Mouse (Mus musculus) intestine, embryonic 16.5 days (tissue): ENCODE measurements at regions not wholly inside any gene's neighbourhood (a gene's known extent, or its start where the extent isn't known, plus 50 kb on each side); places are given as distances from the start of the nearest gene placed in this dataset.

Source experiments
- ATAC-seq: fragments of 200-750 bp; cut with Nextera tagmentation; 2 replicates; pipeline ENCODE4 v1.8.0; 2017; ENCODE audit warnings: moderate TSS enrichment, moderate library complexity
- H3K27ac ChIP-seq: fragments of 300-500 bp; sonication (generic); 2 replicates; pipeline ENCODE4 v1.5.1; 2014; ENCODE audit warnings: mild to moderate bottlenecking, low read length
- H3K27me3 ChIP-seq: fragments of 300-500 bp; sonication (generic); replicated peaks from 2 replicates; pipeline ENCODE4 v1.6.1; 2014; ENCODE audit warnings: low read length, control low read depth, mixed read lengths; ENCODE audit not compliant: control insufficient read depth, insufficient read depth
- H3K36me3 ChIP-seq: fragments of 300-500 bp; sonication (generic); 2 replicates; pipeline ENCODE4 v1.6.1; 2014; ENCODE audit warnings: low read length, control low read depth; ENCODE audit not compliant: control insufficient read depth, insufficient read depth
- H3K4me1 ChIP-seq: fragments of 300-500 bp; sonication (generic); 2 replicates; pipeline ENCODE4 v1.6.1; 2014; ENCODE audit warnings: low read length, control low read depth, mixed read lengths; ENCODE audit not compliant: control insufficient read depth, insufficient read depth
- H3K4me2 ChIP-seq: fragments of 300-500 bp; sonication (generic); 2 replicates; pipeline ENCODE4 v1.6.1; 2014; ENCODE audit warnings: low read depth, low read length, control low read depth
- H3K4me3 ChIP-seq: fragments of 300-500 bp; sonication (generic); 2 replicates; pipeline ENCODE4 v1.5.1; 2014; ENCODE audit warnings: mild to moderate bottlenecking, low read length
- H3K9ac ChIP-seq: fragments of 300-500 bp; sonication (generic); 2 replicates; pipeline ENCODE4 v1.6.1; 2014; ENCODE audit warnings: low read depth, low read length
- H3K9me3 ChIP-seq: fragments of 300-500 bp; sonication (generic); 2 replicates; pipeline ENCODE4 v1.6.1; 2016; ENCODE audit warnings: low read length, control low read depth; ENCODE audit not compliant: control insufficient read depth
- WGBS: fragments of 180-500 bp; shearing (Covaris S2); extraction: QIAGEN DNeasy Blood & Tissue Kit; methylation state at CpG from one replicate; pipeline ENCODE4 v1.1.7; 2014; 5-methylcytosine and 5-hydroxymethylcytosine counted together

DNA sequence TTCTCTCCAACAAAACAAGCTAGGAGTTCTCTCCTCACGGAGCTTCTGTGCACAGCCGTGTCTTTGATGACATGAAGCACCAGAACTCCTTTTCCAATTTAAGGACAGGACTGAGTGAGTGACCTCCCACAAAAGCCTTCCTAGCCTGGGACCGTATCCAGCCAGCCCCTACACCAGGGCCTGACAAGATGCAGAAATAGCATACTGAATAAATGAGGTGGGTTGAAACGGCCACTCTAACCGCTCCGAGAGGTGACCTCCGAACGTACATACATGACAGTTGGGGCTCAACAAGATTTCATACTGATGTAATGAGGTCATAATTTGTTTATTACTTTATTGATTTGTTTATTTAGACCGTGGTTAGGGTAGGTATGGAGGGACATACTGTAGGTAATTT is 101.9 kb upstream of the Mrps22 start:
- Histone ChIP-seq H3K27ac (no peak overlapping the region), H3K9me3 (no peaks in the 10 kb centered on the region), H3K4me1 (no peaks in the 10 kb centered on the region), H3K4me3 (no peak overlapping the region), H3K36me3 (no peaks in the 10 kb centered on the region), H3K9ac (no peak overlapping the region), H3K4me2 (no peak overlapping the region), H3K27me3 (no peaks in the 10 kb centered on the region)
- no peak for ATAC-seq
- WGBS: 71% methylated on average over 9 of the region's 9 CpGs

DNA sequence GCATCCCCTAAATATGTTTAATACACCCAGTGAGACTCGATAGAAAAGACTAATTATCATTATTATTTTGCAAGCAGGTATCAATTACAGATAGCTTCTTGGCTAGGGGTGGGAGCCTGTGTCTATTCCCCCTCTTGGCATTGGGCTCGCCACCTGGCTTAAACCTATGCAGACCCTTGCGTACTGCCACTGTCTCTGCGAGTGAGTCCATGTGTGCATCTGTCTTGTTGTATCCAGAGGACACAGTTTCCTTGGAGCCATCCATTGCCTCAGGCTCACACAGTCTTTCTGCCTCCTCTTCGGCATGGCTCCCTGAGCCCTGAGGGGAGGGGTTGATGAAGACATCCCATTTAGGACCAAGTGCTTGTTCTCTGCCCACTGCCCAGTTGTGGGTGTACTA is 99.1 kb upstream of the Mrps22 start:
- H3K27me3 ChIP-seq: no peaks in the 10 kb centered on the region
- ATAC-seq: no peak
- H3K4me3 ChIP-seq: no peak overlapping the region
- 85% methylated on average over 5 of the region's 5 CpGs for WGBS
- no peak overlapping the region for H3K27ac ChIP-seq
- H3K9me3 ChIP-seq: no peaks in the 10 kb centered on the region
- no peak overlapping the region for H3K4me2 ChIP-seq
- H3K36me3 ChIP-seq: no peaks in the 10 kb centered on the region
- H3K4me1 ChIP-seq: no peaks in the 10 kb centered on the region
- no peak overlapping the region for H3K9ac ChIP-seq

DNA sequence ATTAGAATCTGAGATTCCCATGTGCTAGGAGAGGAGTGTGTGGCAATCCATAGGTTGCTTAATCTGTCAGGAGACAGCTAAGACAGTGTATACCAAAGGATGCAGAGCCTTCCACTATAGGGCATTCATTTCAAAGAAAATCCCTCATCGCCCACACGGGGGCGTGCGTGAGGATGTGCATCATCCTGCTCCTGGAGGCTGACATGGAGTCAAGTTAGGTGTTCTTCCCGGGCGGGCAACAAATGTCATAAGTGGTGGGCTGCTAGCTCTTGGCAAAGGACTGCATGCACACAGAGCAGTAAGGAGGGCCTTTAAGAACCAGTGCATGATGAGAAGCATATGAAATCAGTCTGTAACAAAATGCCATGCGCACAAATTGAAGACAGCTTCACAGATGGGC is 95.7 kb upstream of the Mrps22 start:
- WGBS: 44% methylated on average over 7 of the region's 7 CpGs
- Histone ChIP-seq H3K4me3 (no peak overlapping the region), H3K9ac (no peak overlapping the region), H3K27me3 (no peaks in the 10 kb centered on the region), H3K4me1 (no peaks in the 10 kb centered on the region), H3K27ac (no peak overlapping the region), H3K36me3 (no peaks in the 10 kb centered on the region), H3K4me2 (no peak overlapping the region), H3K9me3 (no peaks in the 10 kb centered on the region)
- ATAC-seq: no peak

DNA sequence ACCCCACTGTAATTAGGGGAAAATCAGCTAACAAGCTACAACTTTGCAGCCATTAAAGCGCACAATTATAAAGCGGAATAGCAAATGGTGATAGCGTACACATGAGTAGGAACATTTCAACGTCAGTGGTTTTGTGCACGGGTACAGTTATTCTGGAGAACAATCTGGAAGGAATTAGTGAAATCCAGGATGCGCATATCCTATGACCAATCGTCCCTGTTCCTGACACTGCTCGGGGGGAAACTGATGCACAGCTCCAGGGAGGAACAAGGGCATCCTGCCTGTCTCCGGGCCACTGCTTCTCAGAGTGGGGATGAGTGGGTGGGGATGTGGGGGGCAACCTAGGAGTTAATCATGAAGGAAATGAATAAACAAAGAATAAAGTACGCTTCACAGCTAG is 93.6 kb upstream of the Mrps22 start:
- no peak overlapping the region for H3K27ac ChIP-seq
- H3K9me3 ChIP-seq: no peaks in the 10 kb centered on the region
- H3K27me3 ChIP-seq: no peaks in the 10 kb centered on the region
- no peak for ATAC-seq
- WGBS: 73% methylated on average over 10 of the region's 10 CpGs
- no peak overlapping the region for H3K9ac ChIP-seq
- H3K4me3 ChIP-seq: no peak overlapping the region
- H3K4me2 ChIP-seq: no peak overlapping the region
- no peaks in the 10 kb centered on the region for H3K4me1 ChIP-seq
- H3K36me3 ChIP-seq: no peaks in the 10 kb centered on the region

DNA sequence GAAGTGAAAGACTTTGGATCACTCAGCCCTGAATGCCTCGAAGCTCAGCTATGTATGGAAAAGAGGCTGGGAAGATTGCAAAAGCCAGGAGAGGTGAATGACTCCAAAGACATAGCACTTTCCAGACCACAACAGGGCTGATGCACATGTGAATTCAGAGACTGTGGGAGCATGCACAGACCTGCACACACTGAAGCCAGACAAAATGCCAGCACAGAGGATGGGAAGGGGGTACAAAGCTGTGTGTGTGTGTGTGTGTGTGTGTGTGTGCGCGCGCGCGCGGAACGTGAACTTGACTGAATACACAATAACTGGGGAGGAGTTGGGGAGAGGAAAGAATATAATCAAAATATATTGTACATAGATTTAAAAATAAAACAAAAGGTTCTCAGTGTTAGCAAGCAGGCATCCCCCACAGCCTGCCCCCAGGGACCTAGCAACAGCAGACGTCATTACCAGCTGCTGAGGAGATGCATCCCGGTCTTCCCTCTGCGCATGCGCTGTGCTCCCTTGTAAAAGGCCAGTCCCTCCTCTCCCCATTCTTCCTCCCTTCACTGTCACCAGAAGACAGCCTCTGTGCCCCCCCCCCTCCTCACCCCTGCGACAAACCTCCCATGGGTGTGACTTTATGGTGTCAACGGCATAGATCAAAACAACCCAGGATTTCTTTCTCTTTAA is 89.5 kb upstream of the Mrps22 start:
- H3K4me2 ChIP-seq: no peak overlapping the region
- no peaks in the 10 kb centered on the region for H3K9me3 ChIP-seq
- H3K36me3 ChIP-seq: no peaks in the 10 kb centered on the region
- H3K9ac ChIP-seq: no peak overlapping the region
- H3K27ac ChIP-seq: no peak overlapping the region
- no peak overlapping the region for H3K4me3 ChIP-seq
- H3K4me1 ChIP-seq: no peaks in the 10 kb centered on the region
- no peak for ATAC-seq
- no peaks in the 10 kb centered on the region for H3K27me3 ChIP-seq
- 71% methylated on average over 14 of the region's 14 CpGs for WGBS

DNA sequence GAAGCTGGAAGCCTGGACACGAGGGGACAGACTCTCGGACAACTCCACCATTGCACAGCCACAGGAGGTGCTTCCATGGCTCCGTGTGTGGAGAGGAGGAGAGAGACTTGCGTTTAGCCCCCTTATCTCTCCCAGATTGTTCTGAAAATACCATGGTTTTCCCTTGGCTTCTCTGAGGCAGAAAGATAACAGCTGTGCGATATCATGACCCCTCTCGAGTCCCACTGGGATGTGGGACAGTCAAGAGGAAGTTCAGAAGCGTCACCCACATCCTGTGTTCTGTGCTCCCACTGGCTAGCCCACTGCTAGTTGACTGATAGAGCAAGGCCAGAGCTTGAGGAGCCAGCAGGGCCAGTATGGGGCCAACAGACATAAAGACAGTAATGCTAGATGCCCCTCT is 84.1 kb upstream of the Mrps22 start:
- Histone ChIP-seq H3K36me3 (no peaks in the 10 kb centered on the region), H3K4me1 (no peaks in the 10 kb centered on the region), H3K9me3 (no peaks in the 10 kb centered on the region), H3K27ac (no peak overlapping the region), H3K4me2 (no peak overlapping the region), H3K9ac (no peak overlapping the region), H3K4me3 (no peak overlapping the region), H3K27me3 (no peaks in the 10 kb centered on the region)
- 78% methylated on average over 7 of the region's 7 CpGs for WGBS
- no peak for ATAC-seq

DNA sequence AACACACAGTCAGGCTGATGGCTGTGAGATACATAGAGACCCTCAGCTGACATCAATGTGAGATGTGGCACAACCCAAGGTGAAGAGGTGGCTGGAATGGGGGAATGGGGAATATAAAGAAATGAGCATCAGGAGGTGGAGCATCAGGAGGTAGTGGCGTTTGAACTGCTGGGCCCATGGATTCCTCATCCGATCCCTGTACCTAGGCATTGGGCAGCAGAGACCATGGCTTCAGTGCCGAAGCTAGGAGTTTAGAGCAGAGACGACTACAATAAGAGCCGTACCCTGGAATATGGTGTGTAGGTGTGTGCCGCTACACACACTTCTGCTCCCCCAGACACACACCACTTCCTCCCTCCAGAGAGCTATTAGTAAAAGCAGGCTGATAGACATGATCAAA is 82.9 kb upstream of the Mrps22 start:
- 89% methylated on average over 6 of the region's 6 CpGs for WGBS
- H3K4me2 ChIP-seq: no peak overlapping the region
- no peaks in the 10 kb centered on the region for H3K4me1 ChIP-seq
- H3K27me3 ChIP-seq: no peaks in the 10 kb centered on the region
- ATAC-seq: no peak
- no peak overlapping the region for H3K4me3 ChIP-seq
- H3K9ac ChIP-seq: no peak overlapping the region
- H3K9me3 ChIP-seq: no peaks in the 10 kb centered on the region
- no peak overlapping the region for H3K27ac ChIP-seq
- H3K36me3 ChIP-seq: no peaks in the 10 kb centered on the region

DNA sequence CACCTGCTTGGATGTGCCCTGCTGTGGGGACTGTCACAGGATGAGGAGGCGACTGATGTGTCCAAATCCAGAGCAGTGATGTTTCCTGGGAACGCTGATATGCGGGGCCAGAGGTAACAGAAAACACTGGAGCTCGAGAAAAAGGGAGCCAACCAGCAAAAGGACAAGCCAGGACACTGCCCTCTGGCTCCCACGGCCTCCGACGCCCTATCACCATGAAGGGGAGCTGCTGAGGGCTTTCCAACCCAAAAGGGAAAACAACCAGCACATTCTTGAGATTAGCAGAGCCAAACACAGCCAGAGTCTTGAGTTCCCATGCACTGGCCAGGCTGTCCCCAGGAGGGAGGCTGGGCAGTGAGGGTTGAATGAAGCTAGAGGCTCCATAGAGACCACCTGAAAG is 74.2 kb upstream of the Mrps22 start:
- Histone ChIP-seq H3K36me3 (no peaks in the 10 kb centered on the region), H3K27ac (no peak overlapping the region)
- WGBS: 79% methylated on average over 7 of the region's 7 CpGs

DNA sequence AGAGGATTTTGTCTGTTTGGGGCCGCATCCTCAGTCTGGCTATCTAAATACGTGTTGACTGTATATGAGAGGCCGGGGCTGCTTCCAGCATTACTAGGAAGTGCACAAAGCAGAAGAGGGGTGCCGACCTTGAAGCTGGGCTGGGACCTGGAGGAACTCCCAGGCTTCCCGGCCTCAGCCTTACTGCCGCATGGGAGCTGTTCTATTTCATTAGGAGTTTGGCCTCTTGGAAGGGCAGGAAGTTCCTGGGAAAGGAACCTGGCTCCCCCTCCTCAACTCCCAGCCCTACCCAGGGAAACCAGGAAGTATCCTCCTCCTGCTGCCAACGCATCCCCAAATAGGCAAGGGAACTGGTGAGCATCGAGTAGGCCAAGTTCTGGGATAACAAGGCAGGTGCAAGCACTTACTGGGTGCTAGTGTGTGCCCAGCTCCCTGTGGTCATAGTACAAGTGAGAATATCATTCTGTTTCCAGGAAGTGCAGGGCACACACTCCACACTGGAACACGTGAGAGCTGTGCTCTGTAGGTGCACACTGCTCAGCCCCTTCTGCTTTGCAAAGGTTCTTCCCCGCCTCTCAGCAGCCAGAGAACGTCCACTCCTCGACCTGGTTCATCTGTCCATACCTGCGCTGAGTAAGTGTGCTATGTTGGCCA is 72.1 kb upstream of the Mrps22 start:
- ATAC-seq: no peak
- H3K4me1 ChIP-seq: no peaks in the 10 kb centered on the region
- no peaks in the 10 kb centered on the region for H3K36me3 ChIP-seq
- H3K27ac ChIP-seq: no peak overlapping the region
- WGBS: 80% methylated on average over 13 of the region's 13 CpGs
- no peak overlapping the region for H3K4me2 ChIP-seq
- no peaks in the 10 kb centered on the region for H3K9me3 ChIP-seq
- H3K27me3 ChIP-seq: no peaks in the 10 kb centered on the region
- H3K9ac ChIP-seq: no peak overlapping the region
- no peak overlapping the region for H3K4me3 ChIP-seq

More for the DNA sequence above, 74.2 kb upstream of the Mrps22 start:
- Histone ChIP-seq H3K4me1 (no peaks in the 10 kb centered on the region), H3K4me3 (no peak overlapping the region), H3K9me3 (no peaks in the 10 kb centered on the region), H3K27me3 (no peaks in the 10 kb centered on the region), H3K4me2 (no peak overlapping the region), H3K9ac (no peak overlapping the region)
- ATAC-seq: no peak

DNA sequence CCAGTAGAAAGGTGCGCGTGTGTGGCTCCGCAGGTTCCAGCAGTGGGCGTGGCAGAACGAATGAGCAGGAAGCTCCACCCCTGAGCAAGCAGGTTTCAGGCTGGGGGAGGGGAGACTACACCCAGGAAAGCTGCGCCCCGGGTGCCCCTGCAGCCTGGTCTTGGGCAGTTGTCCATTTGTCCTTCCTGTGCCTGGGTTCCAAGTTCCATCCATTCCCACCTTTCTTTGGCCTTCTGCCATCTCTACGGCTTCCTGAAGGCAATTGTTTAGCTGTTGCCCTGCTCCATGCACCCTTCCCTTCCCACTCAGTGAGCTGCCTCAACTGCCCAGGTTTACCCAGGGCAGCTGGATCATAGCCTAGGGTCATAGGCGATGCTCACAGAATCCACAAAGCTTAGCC is 70.9 kb upstream of the Mrps22 start:
- Histone ChIP-seq H3K4me2 (no peak overlapping the region), H3K27ac (no peak overlapping the region), H3K27me3 (no peaks in the 10 kb centered on the region), H3K9ac (no peak overlapping the region), H3K36me3 (no peaks in the 10 kb centered on the region), H3K4me3 (no peak overlapping the region), H3K4me1 (no peaks in the 10 kb centered on the region), H3K9me3 (no peaks in the 10 kb centered on the region)
- 41% methylated on average over 9 of the region's 9 CpGs for WGBS
- ATAC-seq: no peak
